Mouse (Mus musculus) midbrain, embryonic 11.5 days (tissue): ENCODE data around the gene Fibcd1. TPM values are rescaled to one million over a fixed set of nuclear protein-coding genes. Genes with fewer than 3 reads are reported as not detected.

Source experiments
- ATAC-seq: fragments of 200-750 bp; cut with Nextera tagmentation; 2 replicates; pipeline ENCODE4 v1.8.0; 2017; ENCODE audit warnings: moderate TSS enrichment, moderate library complexity; ENCODE audit not compliant: low FRiP score
- DNase-seq: peaks from one replicate; pipeline ENCODE4 v3.0.0; 2015; ENCODE audit warnings: low spot score; ENCODE audit errors: missing footprints
- H3K27ac ChIP-seq: fragments of 300-500 bp; sonication (generic); 2 replicates; pipeline ENCODE4 v1.5.1; 2014; ENCODE audit warnings: low read depth, low read length
- H3K27me3 ChIP-seq: fragments of 300-500 bp; sonication (generic); 2 replicates; pipeline ENCODE4 v1.6.1; 2014; ENCODE audit warnings: mild to moderate bottlenecking, low read length, moderate library complexity, mixed read lengths; ENCODE audit not compliant: control insufficient read depth, insufficient read depth
- H3K36me3 ChIP-seq: fragments of 300-500 bp; sonication (generic); 2 replicates; pipeline ENCODE4 v1.6.1; 2014; ENCODE audit warnings: mild to moderate bottlenecking, low read length, moderate library complexity, mixed read lengths; ENCODE audit not compliant: control insufficient read depth, insufficient read depth
- H3K4me1 ChIP-seq: fragments of 300-500 bp; sonication (generic); 2 replicates; pipeline ENCODE4 v1.6.1; 2014; ENCODE audit warnings: low read length; ENCODE audit not compliant: control insufficient read depth, insufficient read depth
- H3K4me2 ChIP-seq: fragments of 300-500 bp; sonication (generic); 2 replicates; pipeline ENCODE4 v1.6.1; 2014; ENCODE audit warnings: mild to moderate bottlenecking, moderate library complexity
- H3K4me3 ChIP-seq: fragments of 300-500 bp; sonication (generic); 2 replicates; pipeline ENCODE4 v1.5.1; 2014; ENCODE audit warnings: low read depth, low read length
- H3K9ac ChIP-seq: fragments of 300-500 bp; sonication (generic); 2 replicates; pipeline ENCODE4 v1.6.1; 2014; ENCODE audit warnings: low read length
- H3K9me3 ChIP-seq: fragments of 300-500 bp; sonication (generic); 2 replicates; pipeline ENCODE4 v1.6.1; 2016; ENCODE audit warnings: low read length; ENCODE audit not compliant: control insufficient read depth
- WGBS: fragments of 180-500 bp; shearing (Covaris S2); extraction: QIAGEN DNeasy Blood & Tissue Kit; methylation state at CpG from one replicate; pipeline ENCODE4 v1.1.7; 2014; 5-methylcytosine and 5-hydroxymethylcytosine counted together
- polyA plus RNA-seq: library from polyadenylated mRNA; unstranded; fragments of >200 nt; fragmentation: Nextera tagmentation; extraction: Ambion mirVana; gene quantifications from 2 replicates; pipeline ENCODE4 v1.2.1, GENCODE M21; 2014

The Fibcd1 gene
- polyA plus RNA-seq, 1 experiment from 2014 or later = 1.7 TPM

GRCm38 (mm10) chr2:31878610-31879009 lies 32.8 kb upstream of the Fibcd1 start:
- DNase-seq (no peak), ATAC-seq (no peak)
- H3K36me3 ChIP-seq = no peaks in the 10 kb centered on the region
- no peak overlapping the region for H3K4me2 ChIP-seq
- H3K4me3 ChIP-seq = no peak overlapping the region
- H3K27ac ChIP-seq = no peak overlapping the region
- 90% methylated on average over 17 of the region's 17 CpGs for WGBS
- H3K9ac ChIP-seq = no peak overlapping the region
- no peaks in the 10 kb centered on the region for H3K9me3 ChIP-seq
- 0 out of 2 replicates have a peak, but pooled peaks cover 4% of the 10 kb centered on the region for H3K27me3 ChIP-seq
- H3K4me1 ChIP-seq = peaks cover 13% of the 10 kb centered on the region; the same call in 1 of the 2 replicates

- no peak overlapping the region for H3K9ac ChIP-seq
- DNase-seq (no peak), ATAC-seq (no peak)
- H3K4me1 ChIP-seq = peaks cover 13% of the 10 kb centered on the region; the same call in 1 of the 2 replicates
- no peaks in the 10 kb centered on the region for H3K36me3 ChIP-seq
- no peak overlapping the region for H3K27ac ChIP-seq
- H3K27me3 ChIP-seq = no peaks in the 10 kb centered on the region
- 13% methylated on average over 12 of the region's 12 CpGs for WGBS
- H3K4me3 ChIP-seq = no peak overlapping the region
- no peaks in the 10 kb centered on the region for H3K9me3 ChIP-seq
- 0 out of 2 replicates have a peak overlapping the region, but pooled peaks have one; percentile 1 for H3K4me2 ChIP-seq
These were observed 30.6 kb upstream of the Fibcd1 start for GRCm38 (mm10) chr2:31876446-31876845.

GRCm38 (mm10) chr2:31874290-31874855 lies 28.6 kb upstream of the Fibcd1 start:
- Histone ChIP-seq H3K9me3 (no peaks in the 10 kb centered on the region), H3K4me2 (no peak overlapping the region), H3K36me3 (no peaks in the 10 kb centered on the region), H3K4me3 (no peak overlapping the region), H3K4me1 (peaks cover 7% of the 10 kb centered on the region; the same call in 1 of the 2 replicates), H3K9ac (no peak overlapping the region), H3K27ac (no peak overlapping the region), H3K27me3 (no peaks in the 10 kb centered on the region)
- ATAC-seq (no peak), DNase-seq (no peak)
- WGBS = 63% methylated on average over 26 of the region's 26 CpGs

- Histone ChIP-seq H3K36me3 (no peaks in the 10 kb centered on the region), H3K4me3 (no peak overlapping the region), H3K4me1 (no peaks in the 10 kb centered on the region), H3K9ac (no peak overlapping the region), H3K27ac (no peak overlapping the region), H3K9me3 (no peaks in the 10 kb centered on the region), H3K27me3 (no peaks in the 10 kb centered on the region), H3K4me2 (no peak overlapping the region)
- no peak for ATAC-seq
- whole genome bisulfite sequencing = 70% methylated on average over 3 of the region's 3 CpGs
- DNase-seq = no peak
These were observed 24.9 kb upstream of the Fibcd1 start for GRCm38 (mm10) chr2:31870683-31871082.

GRCm38 (mm10) chr2:31869692-31870091 lies 23.9 kb upstream of the Fibcd1 start:
- ATAC-seq (no peak), DNase-seq (no peak)
- Histone ChIP-seq H3K27me3 (no peaks in the 10 kb centered on the region), H3K9ac (no peak overlapping the region), H3K4me2 (no peak overlapping the region), H3K36me3 (no peaks in the 10 kb centered on the region), H3K4me3 (no peak overlapping the region), H3K27ac (no peak overlapping the region), H3K4me1 (no peaks in the 10 kb centered on the region), H3K9me3 (no peaks in the 10 kb centered on the region)
- WGBS = 90% methylated on average over 5 of the region's 5 CpGs

GRCm38 (mm10) chr2:31868538-31869164 lies 22.8 kb upstream of the Fibcd1 start:
- no peaks in the 10 kb centered on the region for H3K36me3 ChIP-seq
- H3K4me3 ChIP-seq = no peak overlapping the region
- no peaks in the 10 kb centered on the region for H3K4me1 ChIP-seq
- no peak for DNase-seq
- 78% methylated on average over 10 of the region's 10 CpGs for WGBS
- no peaks in the 10 kb centered on the region for H3K27me3 ChIP-seq
- H3K4me2 ChIP-seq = no peak overlapping the region
- H3K9me3 ChIP-seq = no peaks in the 10 kb centered on the region
- no peak for ATAC-seq
- no peak overlapping the region for H3K27ac ChIP-seq
- H3K9ac ChIP-seq = no peak overlapping the region

GRCm38 (mm10) chr2:31867773-31868537 lies 22.1 kb upstream of the Fibcd1 start:
- H3K27me3 ChIP-seq = no peaks in the 10 kb centered on the region
- H3K36me3 ChIP-seq = no peaks in the 10 kb centered on the region
- H3K4me3 ChIP-seq = no peak overlapping the region
- H3K9ac ChIP-seq = no peak overlapping the region
- DNase-seq (no peak), ATAC-seq (no peak)
- no peaks in the 10 kb centered on the region for H3K9me3 ChIP-seq
- H3K4me1 ChIP-seq = no peaks in the 10 kb centered on the region
- WGBS = 88% methylated on average over 8 of the region's 8 CpGs
- no peak overlapping the region for H3K4me2 ChIP-seq
- no peak overlapping the region for H3K27ac ChIP-seq

- Histone ChIP-seq H3K27ac (no peak overlapping the region), H3K36me3 (no peaks in the 10 kb centered on the region)
These were observed 20.0 kb upstream of the Fibcd1 start for GRCm38 (mm10) chr2:31865794-31866193.

GRCm38 (mm10) chr2:31865322-31865721 lies 19.5 kb upstream of the Fibcd1 start:
- H3K36me3 ChIP-seq = no peaks in the 10 kb centered on the region
- no peak for DNase-seq
- no peaks in the 10 kb centered on the region for H3K27me3 ChIP-seq
- H3K4me2 ChIP-seq = no peak overlapping the region
- no peak overlapping the region for H3K27ac ChIP-seq
- no peaks in the 10 kb centered on the region for H3K9me3 ChIP-seq
- WGBS = 72% methylated on average over 4 of the region's 4 CpGs
- H3K9ac ChIP-seq = no peak overlapping the region
- no peaks in the 10 kb centered on the region for H3K4me1 ChIP-seq
- no peak for ATAC-seq
- no peak overlapping the region for H3K4me3 ChIP-seq

More at GRCm38 (mm10) chr2:31865794-31866193, 20.0 kb upstream of the Fibcd1 start:
- Histone ChIP-seq H3K4me1 (no peaks in the 10 kb centered on the region), H3K4me2 (no peak overlapping the region), H3K4me3 (no peak overlapping the region), H3K9ac (no peak overlapping the region), H3K27me3 (no peaks in the 10 kb centered on the region), H3K9me3 (no peaks in the 10 kb centered on the region)
- DNase-seq (no peak), ATAC-seq (no peak)
- 43% methylated on average over 2 of the region's 2 CpGs for WGBS
